Mouse (Mus musculus) heart, embryonic 16.5 days (tissue): ENCODE measurements around the gene Traf3ip1. TPM values are rescaled to one million over a fixed set of nuclear protein-coding genes. Genes with fewer than 3 reads are reported as not detected.

Experiments used
- ATAC-seq: fragments of 200-750 bp; cut with Nextera tagmentation; replicated peaks from 2 replicates; pipeline ENCODE4 v1.8.0; 2017; ENCODE audit warnings: moderate number of reproducible peaks; ENCODE audit not compliant: insufficient read depth, low FRiP score; ENCODE audit errors: extremely low read depth
- H3K27ac ChIP-seq: fragments of 300-500 bp; sonication (generic); 2 replicates; pipeline ENCODE4 v1.5.1; 2014; ENCODE audit warnings: mild to moderate bottlenecking, low read length, control low read depth, moderate library complexity
- H3K27me3 ChIP-seq: fragments of 300-500 bp; sonication (generic); 2 replicates; pipeline ENCODE4 v1.6.1; 2014; ENCODE audit warnings: low read length, mixed read lengths; ENCODE audit not compliant: control insufficient read depth, insufficient read depth
- H3K36me3 ChIP-seq: fragments of 300-500 bp; sonication (generic); 2 replicates; pipeline ENCODE4 v1.6.1; 2014; ENCODE audit not compliant: control insufficient read depth, insufficient read depth
- H3K4me1 ChIP-seq: fragments of 300-500 bp; sonication (generic); 2 replicates; pipeline ENCODE4 v1.6.1; 2014; ENCODE audit warnings: low read length, mixed read lengths; ENCODE audit not compliant: control insufficient read depth, insufficient read depth
- H3K4me2 ChIP-seq: fragments of 300-500 bp; sonication (generic); 2 replicates; pipeline ENCODE4 v1.6.1; 2014; ENCODE audit warnings: low read depth, mild to moderate bottlenecking, control low read depth, low read length
- H3K4me3 ChIP-seq: fragments of 300-500 bp; sonication (generic); 2 replicates; pipeline ENCODE4 v1.5.1; 2014; ENCODE audit warnings: mild to moderate bottlenecking, control low read depth, low read length
- H3K9ac ChIP-seq: fragments of 300-500 bp; sonication (generic); 2 replicates; pipeline ENCODE4 v1.6.1; 2014; ENCODE audit warnings: low read length, control low read depth
- H3K9me3 ChIP-seq: fragments of 300-500 bp; sonication (generic); replicated peaks from 2 replicates; pipeline ENCODE4 v1.6.1; 2016; ENCODE audit warnings: low read length; ENCODE audit not compliant: control insufficient read depth
- WGBS: fragments of 180-500 bp; shearing (Covaris S2); extraction: QIAGEN DNeasy Blood & Tissue Kit; methylation state at CpG from one replicate; pipeline ENCODE4 v1.1.7; 2014; 5-methylcytosine and 5-hydroxymethylcytosine counted together
- polyA plus RNA-seq: library from polyadenylated mRNA; unstranded; fragments of >200 nt; fragmentation: Nextera tagmentation; extraction: Ambion mirVana; gene quantifications from 2 replicates; pipeline ENCODE4 v1.2.1, GENCODE M21; 2015

Gene Traf3ip1
- polyA plus RNA-seq, 1 experiment from 2014 or later = 5.7 TPM

- Histone ChIP-seq H3K9ac (no peak overlapping the region), H3K4me1 (peaks cover 8% of the 10 kb centered on the region), H3K4me3 (no peak overlapping the region), H3K27me3 (no peaks in the 10 kb centered on the region), H3K27ac (no peak overlapping the region), H3K36me3 (peaks cover 9% of the 10 kb centered on the region), H3K9me3 (no peaks in the 10 kb centered on the region), H3K4me2 (no peak overlapping the region)
- WGBS = 96% methylated on average over 6 of the region's 6 CpGs
- no peak for ATAC-seq
Observed at GRCm38 (mm10) chr1:91498579-91498978, 4.1 kb downstream of the Traf3ip1 start.

GRCm38 (mm10) chr1:91504615-91505014, 10.2 kb downstream of the Traf3ip1 start:
- Histone ChIP-seq H3K27me3 (no peaks in the 10 kb centered on the region), H3K4me1 (no peaks in the 10 kb centered on the region), H3K36me3 (peaks cover 14% of the 10 kb centered on the region), H3K27ac (no peak overlapping the region), H3K9me3 (no peaks in the 10 kb centered on the region), H3K9ac (no peak overlapping the region), H3K4me2 (no peak overlapping the region), H3K4me3 (no peak overlapping the region)
- no peak for ATAC-seq
- 44% methylated on average over 3 of the region's 3 CpGs for WGBS

- Histone ChIP-seq H3K4me1 (no peaks in the 10 kb centered on the region), H3K4me2 (no peak overlapping the region), H3K4me3 (no peak overlapping the region), H3K36me3 (no peaks in the 10 kb centered on the region), H3K9ac (no peak overlapping the region), H3K27me3 (no peaks in the 10 kb centered on the region), H3K27ac (no peak overlapping the region), H3K9me3 (no peaks in the 10 kb centered on the region)
- WGBS = 78% methylated on average over 11 of the region's 11 CpGs
- no peak for ATAC-seq
Observed at GRCm38 (mm10) chr1:91514916-91515315, 20.5 kb downstream of the Traf3ip1 start.

- Histone ChIP-seq H3K9me3 (no peaks in the 10 kb centered on the region), H3K4me2 (no peak overlapping the region), H3K9ac (no peak overlapping the region), H3K4me3 (no peak overlapping the region), H3K27ac (no peak overlapping the region), H3K4me1 (no peaks in the 10 kb centered on the region), H3K36me3 (no peaks in the 10 kb centered on the region), H3K27me3 (no peaks in the 10 kb centered on the region)
- 79% methylated on average over 6 of the region's 6 CpGs for WGBS
- no peak for ATAC-seq
Observed at GRCm38 (mm10) chr1:91515642-91516041, 21.2 kb downstream of the Traf3ip1 start.

- no peak overlapping the region for H3K4me3 ChIP-seq
- H3K9ac ChIP-seq = no peak overlapping the region
- no peaks in the 10 kb centered on the region for H3K27me3 ChIP-seq
- no peak overlapping the region for H3K27ac ChIP-seq
- H3K4me1 ChIP-seq = no peaks in the 10 kb centered on the region
- WGBS = 16% methylated on average over 10 of the region's 10 CpGs
- peaks cover 13% of the 10 kb centered on the region; the same call in 1 of the 2 replicates for H3K36me3 ChIP-seq
- no peaks in the 10 kb centered on the region for H3K9me3 ChIP-seq
- H3K4me2 ChIP-seq = no peak overlapping the region
- ATAC-seq = no peak
Observed at GRCm38 (mm10) chr1:91523759-91524158, 29.3 kb downstream of the Traf3ip1 start.

- Histone ChIP-seq H3K27me3 (no peaks in the 10 kb centered on the region), H3K9ac (no peak overlapping the region), H3K4me3 (no peak overlapping the region), H3K4me2 (no peak overlapping the region), H3K9me3 (no peaks in the 10 kb centered on the region), H3K4me1 (no peaks in the 10 kb centered on the region), H3K27ac (no peak overlapping the region), H3K36me3 (peaks cover 13% of the 10 kb centered on the region)
- WGBS = 87% methylated on average over 14 of the region's 14 CpGs
- ATAC-seq = no peak
Observed at GRCm38 (mm10) chr1:91525838-91526237, 31.4 kb downstream of the Traf3ip1 start.

GRCm38 (mm10) chr1:91530166-91530565, 35.7 kb downstream of the Traf3ip1 start:
- ATAC-seq = no peak
- H3K9me3 ChIP-seq = no peaks in the 10 kb centered on the region
- no peak overlapping the region for H3K4me2 ChIP-seq
- WGBS = 80% methylated on average over 9 of the region's 9 CpGs
- H3K4me3 ChIP-seq = no peak overlapping the region
- no peaks in the 10 kb centered on the region for H3K27me3 ChIP-seq
- peaks cover 13% of the 10 kb centered on the region for H3K36me3 ChIP-seq
- H3K9ac ChIP-seq = no peak overlapping the region
- no peak overlapping the region for H3K27ac ChIP-seq
- H3K4me1 ChIP-seq = 0 out of 2 replicates have a peak, but pooled peaks cover 2% of the 10 kb centered on the region

GRCm38 (mm10) chr1:91532243-91532642, 37.8 kb downstream of the Traf3ip1 start:
- H3K27ac ChIP-seq = no peak overlapping the region
- 83% methylated on average over 4 of the region's 4 CpGs for WGBS
- H3K36me3 ChIP-seq = peaks cover 1% of the 10 kb centered on the region
- no peak overlapping the region for H3K9ac ChIP-seq
- H3K27me3 ChIP-seq = no peaks in the 10 kb centered on the region; the same call in 1 of the 2 replicates
- H3K4me2 ChIP-seq = no peak overlapping the region
- H3K4me3 ChIP-seq = no peak overlapping the region
- H3K4me1 ChIP-seq = 0 out of 2 replicates have a peak, but pooled peaks cover 2% of the 10 kb centered on the region
- H3K9me3 ChIP-seq = no peaks in the 10 kb centered on the region
- no peak for ATAC-seq

GRCm38 (mm10) chr1:91532892-91533291, 38.4 kb downstream of the Traf3ip1 start:
- Histone ChIP-seq H3K36me3 (no peaks in the 10 kb centered on the region; the same call in 1 of the 2 replicates), H3K9ac (no peak overlapping the region), H3K27me3 (peaks cover 3% of the 10 kb centered on the region), H3K4me3 (no peak overlapping the region), H3K9me3 (no peaks in the 10 kb centered on the region), H3K27ac (no peak overlapping the region), H3K4me1 (0 out of 2 replicates have a peak, but pooled peaks cover 2% of the 10 kb centered on the region), H3K4me2 (no peak overlapping the region)
- 90% methylated on average over 5 of the region's 5 CpGs for WGBS
- ATAC-seq = no peak
